Mouse (Mus musculus): ENCODE data around the gene Lpar2.

DNA sequence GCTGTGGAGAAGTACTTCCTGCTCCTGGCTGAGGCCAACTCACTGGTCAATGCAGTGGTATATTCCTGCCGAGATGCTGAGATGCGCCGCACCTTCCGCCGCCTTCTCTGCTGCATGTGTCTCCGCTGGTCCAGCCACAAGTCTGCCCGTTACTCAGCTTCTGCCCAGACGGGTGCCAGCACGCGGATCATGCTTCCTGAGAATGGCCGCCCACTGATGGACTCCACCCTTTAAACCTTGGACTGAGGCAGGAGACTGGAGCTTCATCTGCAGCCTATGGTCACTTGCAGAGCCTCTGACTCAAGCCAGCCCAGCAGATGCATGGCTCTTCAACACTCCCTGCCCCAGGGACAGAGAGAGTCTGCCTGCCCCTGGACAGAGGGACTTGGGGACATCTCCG is 4.1 kb downstream of the Lpar2 start:
- TF ChIP-seq CTCF (IDR thresholded peaks at IDR 0.05; ENCODE audit: insufficient read depth, low read length) (no peak), POLR2A (IDR thresholded peaks at IDR 0.05; ENCODE audit: borderline replicate concordance, extremely low read depth, low read depth, low read length) (no peak)
